Mouse (Mus musculus) lung, embryonic 16.5 days (tissue): ENCODE measurements around the gene Tapt1. TPM values are rescaled to one million over a fixed set of nuclear protein-coding genes. Genes with fewer than 3 reads are reported as not detected.
A peak's percentile ranks its signal among the peaks of the same experiment; 100 is the strongest.

Experiments
- ATAC-seq: fragments of 200-750 bp; cut with Nextera tagmentation; 2 replicates; pipeline ENCODE4 v1.8.0; 2017; ENCODE audit warnings: low read depth, mild to moderate bottlenecking, moderate library complexity
- H3K27ac ChIP-seq: fragments of 300-500 bp; sonication (generic); 2 replicates; pipeline ENCODE4 v1.5.1; 2014; ENCODE audit warnings: mild to moderate bottlenecking, control low read depth, low read length
- H3K27me3 ChIP-seq: fragments of 300-500 bp; sonication (generic); 2 replicates; pipeline ENCODE4 v1.6.1; 2014; ENCODE audit warnings: low read depth, low read length, mixed read lengths; ENCODE audit not compliant: control insufficient read depth, insufficient read depth
- H3K36me3 ChIP-seq: fragments of 300-500 bp; sonication (generic); 2 replicates; pipeline ENCODE4 v1.6.1; 2014; ENCODE audit warnings: low read length; ENCODE audit not compliant: control insufficient read depth, insufficient read depth
- H3K4me1 ChIP-seq: fragments of 300-500 bp; sonication (generic); replicated peaks from 2 replicates; pipeline ENCODE4 v1.6.1; 2014; ENCODE audit warnings: low read length, mixed read lengths; ENCODE audit not compliant: control insufficient read depth, insufficient read depth
- H3K4me2 ChIP-seq: fragments of 300-500 bp; sonication (generic); 2 replicates; pipeline ENCODE4 v1.6.1; 2014; ENCODE audit warnings: low read depth, low read length, control low read depth
- H3K4me3 ChIP-seq: fragments of 300-500 bp; sonication (generic); 2 replicates; pipeline ENCODE4 v1.5.1; 2014; ENCODE audit warnings: mild to moderate bottlenecking, low read length, control low read depth
- H3K9ac ChIP-seq: fragments of 300-500 bp; sonication (generic); 2 replicates; pipeline ENCODE4 v1.6.1; 2014; ENCODE audit warnings: low read length, control low read depth
- H3K9me3 ChIP-seq: fragments of 300-500 bp; sonication (generic); 2 replicates; pipeline ENCODE4 v1.6.1; 2016; ENCODE audit warnings: low read length; ENCODE audit not compliant: control insufficient read depth
- WGBS: fragments of 180-500 bp; shearing (Covaris S2); extraction: QIAGEN DNeasy Blood & Tissue Kit; methylation state at CpG from one replicate; pipeline ENCODE4 v1.1.7; 2014; 5-methylcytosine and 5-hydroxymethylcytosine counted together
- polyA plus RNA-seq: library from polyadenylated mRNA; unstranded; fragments of >200 nt; fragmentation: Nextera tagmentation; extraction: Ambion mirVana; gene quantifications from 2 replicates; pipeline ENCODE4 v1.2.1, GENCODE M21; 2015

Gene Tapt1
- polyA plus RNA-seq, 1 experiment from 2014 or later: 36.9 TPM

DNA sequence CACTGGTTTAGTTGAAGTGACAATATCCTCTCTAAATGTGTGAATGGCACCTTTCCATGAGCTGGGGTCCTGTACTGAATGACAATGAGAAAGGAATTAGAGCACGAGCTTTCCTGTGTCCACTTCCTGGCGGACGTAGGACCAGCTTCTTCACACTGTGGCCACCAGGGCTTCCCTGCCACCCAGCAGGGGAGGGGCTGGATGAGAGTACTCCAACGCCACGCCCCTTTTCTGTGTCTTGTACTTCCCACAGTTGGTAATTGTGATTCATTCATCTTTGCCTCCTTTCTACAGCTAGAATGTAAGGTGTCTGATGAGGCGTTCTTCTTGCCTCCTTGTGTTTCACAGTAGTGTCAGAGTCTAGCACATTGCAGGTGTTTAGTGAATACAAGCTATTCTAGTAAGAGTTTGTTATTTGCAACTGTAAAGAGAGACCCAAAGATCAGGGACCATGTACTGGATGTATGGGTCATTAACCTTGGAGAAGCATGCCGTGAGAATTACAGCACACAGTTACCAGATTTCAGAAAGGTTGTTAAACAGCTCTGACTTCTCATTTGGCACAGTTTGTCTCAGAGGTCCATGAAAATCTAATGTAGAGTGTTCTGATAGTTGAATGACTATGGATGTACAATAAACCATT, 29.5 kb upstream of the Tapt1 start:
- Histone ChIP-seq H3K4me2 (no peak overlapping the region), H3K27ac (no peak overlapping the region), H3K4me1 (no peaks in the 10 kb centered on the region), H3K36me3 (no peaks in the 10 kb centered on the region), H3K27me3 (no peaks in the 10 kb centered on the region), H3K9me3 (no peaks in the 10 kb centered on the region), H3K9ac (no peak overlapping the region), H3K4me3 (no peak overlapping the region)
- 60% methylated on average over 7 of the region's 7 CpGs for WGBS
- ATAC-seq: no peak

DNA sequence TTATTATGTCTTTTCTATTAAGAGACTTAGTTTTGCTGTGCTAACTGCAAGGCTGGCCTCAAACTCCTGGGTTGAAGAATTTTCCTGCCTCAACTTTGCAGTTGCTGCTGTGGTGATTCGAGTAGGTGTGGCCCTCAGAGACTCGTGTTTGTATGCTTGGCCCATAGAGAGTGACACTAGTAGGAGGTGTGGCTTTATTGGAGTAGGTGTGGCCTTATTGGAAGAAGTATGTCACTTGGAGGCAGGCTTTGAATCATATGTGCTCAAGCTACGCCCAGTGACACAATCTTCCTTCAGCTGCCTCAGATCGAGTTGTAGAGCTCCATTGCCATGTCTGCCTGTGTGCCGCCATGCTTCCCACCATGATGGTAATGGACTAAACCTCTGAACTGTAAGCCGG, 27.0 kb upstream of the Tapt1 start:
- no peaks in the 10 kb centered on the region for H3K27me3 ChIP-seq
- H3K4me1 ChIP-seq: no peaks in the 10 kb centered on the region
- H3K9ac ChIP-seq: no peak overlapping the region
- H3K36me3 ChIP-seq: no peaks in the 10 kb centered on the region
- no peak overlapping the region for H3K4me3 ChIP-seq
- no peak overlapping the region for H3K4me2 ChIP-seq
- H3K27ac ChIP-seq: no peak overlapping the region
- no peak for ATAC-seq
- WGBS: 76% methylated on average over 6 of the region's 6 CpGs
- H3K9me3 ChIP-seq: no peaks in the 10 kb centered on the region

DNA sequence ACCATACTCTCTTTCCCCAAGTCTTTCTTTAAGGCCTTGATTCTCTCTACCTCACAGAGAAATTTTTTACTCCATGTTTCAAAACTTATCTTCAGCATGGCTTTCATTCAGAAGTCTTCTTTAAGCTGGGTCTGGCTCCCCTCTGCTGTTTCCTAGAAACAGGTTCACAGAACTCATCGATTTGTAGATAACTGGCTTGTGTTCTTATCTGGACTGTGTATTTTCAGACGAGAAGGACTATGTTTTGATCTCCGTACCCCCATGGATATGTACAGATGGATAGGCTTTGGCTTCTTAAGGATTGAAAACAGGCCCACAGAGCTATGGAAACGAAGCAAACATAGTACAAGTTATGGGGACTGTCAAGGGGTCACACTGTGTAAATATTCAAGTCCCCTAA, 26.0 kb upstream of the Tapt1 start:
- Histone ChIP-seq H3K9ac (no peak overlapping the region), H3K4me2 (no peak overlapping the region), H3K36me3 (no peaks in the 10 kb centered on the region), H3K27ac (no peak overlapping the region), H3K9me3 (no peaks in the 10 kb centered on the region), H3K4me1 (no peaks in the 10 kb centered on the region), H3K27me3 (no peaks in the 10 kb centered on the region), H3K4me3 (no peak overlapping the region)
- no peak for ATAC-seq
- WGBS: 49% methylated on average over 4 of the region's 4 CpGs

DNA sequence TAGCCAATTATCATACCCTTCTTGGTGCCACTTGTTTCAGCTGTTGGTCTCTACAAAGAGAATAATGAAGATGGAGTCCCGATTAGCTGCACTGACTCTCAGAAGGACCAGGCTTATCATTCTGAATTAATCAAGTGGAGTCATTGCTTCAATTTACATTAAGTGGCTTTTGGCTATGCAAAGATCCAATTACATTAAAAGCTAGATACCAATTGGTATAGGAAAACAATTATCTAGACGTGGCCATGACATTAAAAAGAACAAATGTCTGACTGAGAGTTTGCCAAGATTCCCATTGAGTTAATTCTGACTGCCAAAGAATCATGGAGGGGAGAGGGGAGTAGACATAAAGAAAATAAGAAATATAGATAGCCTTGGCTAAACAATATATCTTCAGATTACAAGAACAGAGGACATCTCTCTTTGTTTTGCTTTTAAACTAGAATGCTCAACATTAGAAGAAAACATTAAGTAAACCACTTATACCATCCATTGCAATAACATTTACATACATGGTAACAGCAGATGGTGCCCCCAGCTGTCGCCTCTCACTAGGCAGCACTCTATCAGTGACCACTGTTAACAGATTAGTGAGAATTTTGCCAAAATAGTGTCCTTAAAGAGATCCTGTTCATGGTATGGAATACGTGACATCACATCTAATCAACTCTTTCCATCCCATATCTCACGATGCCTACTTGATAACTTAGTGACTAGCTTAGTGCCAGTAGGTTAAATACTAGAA, 24.0 kb upstream of the Tapt1 start:
- Histone ChIP-seq H3K4me2 (no peak overlapping the region), H3K4me1 (peaks cover 5% of the 10 kb centered on the region; the same call in 1 of the 2 replicates), H3K9me3 (no peaks in the 10 kb centered on the region), H3K4me3 (no peak overlapping the region), H3K9ac (no peak overlapping the region), H3K36me3 (no peaks in the 10 kb centered on the region), H3K27me3 (no peaks in the 10 kb centered on the region), H3K27ac (no peak overlapping the region)
- ATAC-seq: no peak
- WGBS: 72% methylated on average over 5 of the region's 5 CpGs

DNA sequence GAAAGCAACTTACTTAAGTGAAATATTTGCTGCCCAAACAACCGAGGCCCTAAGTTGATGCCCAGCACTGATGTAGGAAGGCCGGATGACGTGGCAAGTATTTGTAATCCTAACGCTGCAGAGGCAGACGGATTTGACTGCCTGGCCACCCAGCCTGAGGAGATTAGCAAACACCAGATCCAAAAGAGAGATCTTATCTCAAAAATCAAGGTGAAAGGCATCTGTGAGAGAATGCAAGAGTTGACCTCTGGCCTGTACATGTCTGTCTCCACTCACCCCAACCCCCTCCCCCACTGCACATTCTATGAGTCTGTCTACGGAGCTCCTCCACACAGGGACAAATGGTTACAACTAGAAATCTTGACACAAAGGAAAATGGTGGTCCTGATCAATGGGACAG, 22.9 kb upstream of the Tapt1 start:
- 38% methylated on average over 6 of the region's 6 CpGs for WGBS
- Histone ChIP-seq H3K4me2 (no peak overlapping the region), H3K27ac (no peak overlapping the region), H3K36me3 (no peaks in the 10 kb centered on the region), H3K9me3 (no peaks in the 10 kb centered on the region), H3K4me3 (no peak overlapping the region), H3K27me3 (no peaks in the 10 kb centered on the region), H3K4me1 (peaks cover 5% of the 10 kb centered on the region; the same call in 1 of the 2 replicates), H3K9ac (no peak overlapping the region)
- no peak for ATAC-seq

DNA sequence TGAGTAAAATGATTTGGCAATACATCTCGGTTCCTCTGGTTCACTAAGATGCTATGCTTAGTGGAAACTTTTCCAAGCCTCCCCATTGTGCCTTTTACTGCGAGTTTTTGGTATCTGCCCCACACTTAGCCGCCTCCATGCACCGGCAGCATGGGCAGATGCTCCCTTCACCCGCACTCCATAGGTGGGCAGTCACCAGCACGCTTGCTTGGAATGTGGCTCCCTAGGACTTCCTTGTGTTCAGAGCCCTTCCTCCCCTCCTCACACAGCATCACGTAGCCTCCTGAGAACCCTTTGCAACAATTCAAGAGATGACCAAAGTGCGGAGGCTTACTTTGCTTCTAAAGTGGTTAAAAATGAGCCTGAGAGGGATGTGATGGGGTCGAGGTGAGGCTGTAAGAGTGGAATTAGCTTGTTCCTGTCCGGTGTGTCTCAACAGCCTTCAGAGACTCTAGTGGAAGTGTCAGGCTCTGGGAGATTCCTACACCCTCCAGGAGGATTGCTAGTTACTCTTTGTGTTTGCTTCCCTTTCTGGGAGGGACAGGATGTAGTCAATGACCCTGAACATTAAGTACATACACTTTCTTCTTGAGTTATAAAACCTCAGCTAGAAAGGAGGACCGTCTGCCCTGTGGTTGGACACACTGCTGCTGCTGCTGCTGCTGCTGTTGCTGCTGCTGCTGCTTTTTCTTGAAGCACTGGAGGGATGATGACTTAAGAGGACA, 20.2 kb upstream of the Tapt1 start:
- Histone ChIP-seq H3K9me3 (no peaks in the 10 kb centered on the region), H3K4me3 (no peak overlapping the region), H3K27ac (no peak overlapping the region), H3K4me2 (no peak overlapping the region), H3K4me1 (peaks cover 5% of the 10 kb centered on the region; the same call in 1 of the 2 replicates), H3K36me3 (no peaks in the 10 kb centered on the region), H3K9ac (no peak overlapping the region), H3K27me3 (no peaks in the 10 kb centered on the region)
- peak; percentile 51 for ATAC-seq
- 26% methylated on average over 11 of the region's 11 CpGs for WGBS

DNA sequence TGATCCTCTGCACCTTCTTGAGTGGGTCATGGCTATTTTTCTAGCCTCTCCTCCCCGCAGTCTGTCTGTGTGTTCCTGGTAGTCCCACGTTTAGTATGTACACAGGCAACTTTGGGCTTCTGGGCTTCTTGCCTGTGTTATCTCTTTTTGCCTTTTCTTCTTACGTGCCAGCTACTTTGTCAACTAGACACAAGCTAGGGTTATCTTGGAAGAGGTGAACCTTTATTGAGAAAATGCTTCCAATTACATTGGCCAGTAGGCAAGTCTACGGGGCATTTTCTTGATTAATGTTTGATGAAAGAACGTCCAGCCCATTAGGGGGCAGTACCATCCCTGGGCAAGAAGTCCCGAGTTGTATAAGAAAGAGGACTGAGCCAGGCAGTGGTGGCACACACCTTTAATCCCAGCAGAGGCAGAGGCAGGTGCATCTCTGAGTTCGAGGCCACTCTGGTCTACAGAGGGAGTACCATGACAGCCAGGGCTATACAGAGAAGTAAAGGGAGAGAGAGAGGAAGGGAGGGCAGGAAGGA, 18.5 kb upstream of the Tapt1 start:
- Histone ChIP-seq H3K4me2 (no peak overlapping the region), H3K27me3 (no peaks in the 10 kb centered on the region), H3K36me3 (no peaks in the 10 kb centered on the region), H3K9me3 (no peaks in the 10 kb centered on the region), H3K9ac (no peak overlapping the region), H3K4me3 (no peak overlapping the region), H3K27ac (no peak overlapping the region), H3K4me1 (peaks cover 5% of the 10 kb centered on the region; the same call in 1 of the 2 replicates)
- WGBS: 48% methylated on average over 7 of the region's 7 CpGs
- ATAC-seq: peak; percentile 36; the same call in 1 of the 2 replicates

DNA sequence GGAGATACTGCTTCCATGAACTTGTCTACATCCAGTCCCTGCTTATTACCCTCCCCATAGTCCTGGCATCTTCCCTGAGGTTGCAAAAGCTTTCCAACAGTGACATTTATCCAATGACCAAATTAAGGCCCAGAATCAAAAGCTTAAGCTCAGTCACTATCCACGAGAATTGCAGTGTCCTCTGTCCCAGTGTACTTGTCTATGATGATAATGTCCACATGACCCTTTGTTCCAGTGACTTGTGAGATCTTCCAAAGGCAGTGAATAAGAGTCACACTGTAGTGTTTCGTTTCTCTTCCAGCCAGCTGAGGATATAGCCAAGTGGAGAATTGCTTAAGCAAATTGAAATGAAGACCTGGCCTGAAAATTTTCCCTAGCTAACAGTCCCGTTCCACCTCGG, 16.4 kb upstream of the Tapt1 start:
- Histone ChIP-seq H3K4me3 (no peak overlapping the region), H3K4me1 (peaks cover 5% of the 10 kb centered on the region; the same call in 1 of the 2 replicates), H3K9me3 (no peaks in the 10 kb centered on the region), H3K4me2 (no peak overlapping the region), H3K27ac (no peak overlapping the region), H3K27me3 (no peaks in the 10 kb centered on the region), H3K36me3 (no peaks in the 10 kb centered on the region), H3K9ac (no peak overlapping the region)
- ATAC-seq: no peak
- 80% methylated on average over 4 of the region's 4 CpGs for WGBS

DNA sequence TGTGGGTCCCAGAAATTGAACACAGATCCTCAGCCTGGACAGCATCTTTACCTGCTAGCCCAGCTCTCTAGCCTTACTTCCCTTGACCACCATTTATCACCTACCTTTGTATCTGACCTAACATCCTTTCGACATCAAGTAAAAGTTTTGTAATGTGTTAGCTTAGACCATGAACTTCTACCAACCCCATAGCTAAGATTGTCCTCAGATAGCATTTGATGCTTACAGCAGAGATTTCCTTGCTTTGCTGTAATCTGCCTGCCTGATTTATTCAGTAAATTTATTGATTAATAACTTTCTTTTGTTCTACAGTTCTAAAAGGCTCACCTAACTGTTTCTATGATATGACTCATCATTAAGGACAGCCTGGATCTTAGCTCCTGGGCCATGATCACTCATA, 15.3 kb upstream of the Tapt1 start:
- WGBS: 100% methylated on average over 1 of the region's 1 CpGs
- no peak for ATAC-seq
- Histone ChIP-seq H3K4me2 (no peak overlapping the region), H3K27ac (no peak overlapping the region), H3K27me3 (no peaks in the 10 kb centered on the region), H3K4me3 (no peak overlapping the region), H3K9ac (no peak overlapping the region), H3K4me1 (peaks cover 5% of the 10 kb centered on the region; the same call in 1 of the 2 replicates), H3K36me3 (no peaks in the 10 kb centered on the region), H3K9me3 (no peaks in the 10 kb centered on the region)
